Mouse (Mus musculus) liver, adult (tissue): Measurements from ENCODE around the gene Zfp473.

Source experiments
- GATA4 ChIP-seq: IDR thresholded peaks from 2 replicates; pipeline ENCODE4 v1.6.1; 2014; ENCODE audit warnings: mild to moderate bottlenecking, low read length; ENCODE audit not compliant: insufficient replicate concordance

Zfp473 gene

GRCm38 (mm10) chr7:44693427-44694175 is 57.2 kb downstream of the Zfp473 start:
- no peak for TF ChIP-seq GATA4

- TF ChIP-seq GATA4 = no peak
Measured at GRCm38 (mm10) chr7:44689331-44689730, 61.5 kb downstream of the Zfp473 start.

- no peak for TF ChIP-seq GATA4
Measured at GRCm38 (mm10) chr7:44688890-44689289, 62.0 kb downstream of the Zfp473 start.

GRCm38 (mm10) chr7:44685531-44686402 is 65.1 kb downstream of the Zfp473 start:
- no peak for TF ChIP-seq GATA4

GRCm38 (mm10) chr7:44683656-44684055 is 67.2 kb downstream of the Zfp473 start:
- no peak for TF ChIP-seq GATA4
